Mouse (Mus musculus): ENCODE measurements around the gene Trub2.

DNA sequence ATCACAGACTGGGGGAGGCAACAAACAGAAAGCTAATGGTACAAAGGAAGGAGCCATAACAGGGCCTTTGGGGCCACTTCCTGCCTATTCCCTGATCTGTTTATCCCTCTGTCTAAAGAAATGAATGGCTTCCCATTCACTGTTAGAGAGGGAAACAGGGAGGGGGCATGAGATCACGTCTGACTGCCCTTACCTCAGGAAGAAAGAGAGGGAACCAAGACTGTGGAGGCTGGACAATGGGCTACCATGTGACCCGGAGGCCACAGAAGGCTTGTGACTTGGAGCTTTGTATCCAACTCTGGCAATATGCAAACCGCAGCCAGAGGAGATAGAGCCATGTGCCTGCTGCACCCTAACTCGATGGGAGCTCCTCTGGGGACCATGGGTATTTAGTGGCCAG lies 4.0 kb downstream of the Trub2 start:
- TF ChIP-seq CTCF (IDR thresholded peaks at IDR 0.05; ENCODE audit: extremely low read depth, insufficient read length, insufficient replicate concordance, low read depth, low read length) (no peak), POLR2A (IDR thresholded peaks at IDR 0.05; ENCODE audit: low read depth, low read length) (no peak)
